Mouse (Mus musculus) myocyte (in vitro differentiated cells): ENCODE data around the gene Rhag.

ENCODE experiments used
- CEBPB ChIP-seq: IDR thresholded peaks from 2 replicates; pipeline ENCODE4 v1.6.1; 2011; ENCODE audit warnings: mild to moderate bottlenecking, moderate library complexity; ENCODE audit not compliant: poor library complexity, insufficient read depth, severe bottlenecking
- E2F4 ChIP-seq: IDR thresholded peaks from one replicate; pipeline ENCODE4 v1.6.1; 2011; ENCODE audit warnings: mild to moderate bottlenecking, control low read depth, moderate library complexity; ENCODE audit not compliant: insufficient read depth
- MAX ChIP-seq: IDR thresholded peaks from one replicate; pipeline ENCODE4 v1.6.1; 2011; ENCODE audit warnings: low read depth, mild to moderate bottlenecking, control low read depth
- MYOD1 ChIP-seq, 3 experiments: IDR thresholded peaks; one replicate each; pipeline ENCODE4 v1.6.1; 2011; ENCODE audit warnings: control low read depth in 2 of 3, low read depth in 2 of 3, mild to moderate bottlenecking in 2 of 3, moderate library complexity in 1 of 3; ENCODE audit not compliant: insufficient read length in 2 of 3, control insufficient read depth in 1 of 3
- POLR2A ChIP-seq: IDR thresholded peaks from one replicate; pipeline ENCODE4 v1.6.1; 2011; ENCODE audit warnings: low read depth, mild to moderate bottlenecking, control low read depth, moderate library complexity; ENCODE audit not compliant: insufficient read length
- POLR2AphosphoS2 ChIP-seq: IDR thresholded peaks from one replicate; pipeline ENCODE4 v1.6.1; 2011; ENCODE audit warnings: low read depth, control low read depth; ENCODE audit not compliant: insufficient read length
- SRF ChIP-seq: IDR thresholded peaks from one replicate; pipeline ENCODE4 v1.6.1; 2011; ENCODE audit warnings: low read depth; ENCODE audit not compliant: control insufficient read depth, insufficient read length
- TCF12 ChIP-seq: IDR thresholded peaks from one replicate; pipeline ENCODE4 v1.6.1; 2011; ENCODE audit warnings: mild to moderate bottlenecking, control low read depth; ENCODE audit not compliant: poor library complexity, insufficient read depth, severe bottlenecking
- TCF3 ChIP-seq: IDR thresholded peaks from one replicate; pipeline ENCODE4 v1.6.1; 2011; ENCODE audit warnings: low read depth, control low read depth; ENCODE audit not compliant: insufficient read length
- USF1 ChIP-seq: IDR thresholded peaks from one replicate; pipeline ENCODE4 v1.6.1; 2011; ENCODE audit warnings: low read depth, mild to moderate bottlenecking, control low read depth, moderate library complexity

GRCm38 (mm10) chr17:40793921-40794854 is 16.7 kb upstream of the Rhag start:
- TF ChIP-seq E2F4 (no peak), SRF (no peak), POLR2A (no peak), CEBPB (no peak), TCF12 (no peak), USF1 (no peak), POLR2AphosphoS2 (no peak), MAX (no peak), MYOD1 (IDR thresholded peaks at IDR 0.05; ENCODE audit: control insufficient read depth in 1 of 3, insufficient read length in 2 of 3, low read depth in 2 of 3) (no peak), TCF3 (no peak)
